Mouse (Mus musculus) limb, embryonic 10.5 days (tissue): ENCODE measurements at regions not wholly inside any gene's neighbourhood (a gene's known extent, or its start where the extent isn't known, plus 50 kb on each side); places are given as distances from the start of the nearest gene placed in this dataset.
"Not testable (repeated sequence)": the region's sequence is repeated elsewhere in the genome, so short reads cannot be mapped to it uniquely, and the experiment has no call there.

Experiments
- DNase-seq: peaks from one replicate; pipeline ENCODE4 v3.0.0-alpha.2; 2017; ENCODE audit warnings: low spot score
- H3K27ac ChIP-seq: fragments of 300-500 bp; sonication (generic); 2 replicates; pipeline ENCODE4 v1.5.1; 2016; ENCODE audit warnings: mild to moderate bottlenecking
- H3K27me3 ChIP-seq: fragments of 300-500 bp; sonication (generic); 2 replicates; pipeline ENCODE4 v1.6.1; 2016; ENCODE audit warnings: low read depth, mild to moderate bottlenecking; ENCODE audit not compliant: poor library complexity, severe bottlenecking
- H3K36me3 ChIP-seq: fragments of 300-500 bp; sonication (generic); 2 replicates; pipeline ENCODE4 v1.6.1; 2016; ENCODE audit warnings: mild to moderate bottlenecking, moderate library complexity
- H3K4me1 ChIP-seq: fragments of 300-500 bp; sonication (generic); 2 replicates; pipeline ENCODE4 v1.6.1; 2016
- H3K4me3 ChIP-seq: fragments of 300-500 bp; sonication (generic); 2 replicates; pipeline ENCODE4 v1.5.1; 2016; ENCODE audit warnings: mild to moderate bottlenecking, moderate library complexity
- H3K9me3 ChIP-seq: fragments of 300-500 bp; sonication (generic); replicated peaks from 2 replicates; pipeline ENCODE4 v1.6.1; 2016; ENCODE audit warnings: mild to moderate bottlenecking
- WGBS: fragments of 180-500 bp; shearing (Covaris S2); methylation state at CpG from one replicate; pipeline ENCODE4 v1.1.7; 2016; 5-methylcytosine and 5-hydroxymethylcytosine counted together

- H3K9me3 ChIP-seq, H3K4me1 ChIP-seq, H3K27me3 ChIP-seq, H3K36me3 ChIP-seq: not testable (repeated sequence)
- Histone ChIP-seq H3K27ac (peak overlapping the region; percentile 74; the same call in 1 of the 2 replicates), H3K4me3 (peak overlapping the region; percentile 52)
- WGBS: under 1% methylated on average over 38 of the region's 53 CpGs
- DNase-seq: peak; percentile 44
Observed at GRCm38 (mm10) chr12:19387706-19388105, 566.6 kb upstream of the Gm21863 start.
